Mouse (Mus musculus): ENCODE results near the gene Rcc1. TPM values are rescaled to one million over a fixed set of nuclear protein-coding genes. Genes with fewer than 3 reads are reported as not detected.
A peak's percentile ranks its signal among the peaks of the same experiment; 100 is the strongest.

Gene Rcc1
- total and polyA plus RNA-seq, 2 experiments from 2014 or later, result 18.7 to 21.7 TPM

- Histone ChIP-seq H3K9me3 (ENCODE audit: low read length) (no peaks in the 10 kb centered on the region), H3K27me3 (ENCODE audit: insufficient read depth, low read length) (no peaks in the 10 kb centered on the region), H3K36me3 (ENCODE audit: insufficient read depth, low read length) (no peaks in the 10 kb centered on the region), H3K27ac (ENCODE audit: low read depth, low read length) (no peak overlapping the region), H3K4me3 (ENCODE audit: low read depth, low read length) (no peak overlapping the region), H3K9ac (replicated peaks; ENCODE audit: low read length, poor library complexity, severe bottlenecking) (0 out of 2 replicates have a peak overlapping the region, but pooled peaks have one; percentile 15), H3K4me1 (ENCODE audit: insufficient read depth, low read length) (peaks cover 7% of the 10 kb centered on the region; the same call in 1 of the 2 replicates), H3K4me2 (ENCODE audit: low read depth, low read length, poor library complexity, severe bottlenecking) (no peak overlapping the region; the same call in 1 of the 2 replicates)
- DNase-seq (ENCODE audit: low spot score), result no peak
- TF ChIP-seq CTCF (IDR thresholded peaks at IDR 0.05), result no peak
- ATAC-seq (ENCODE audit: low FRiP score), result no peak
- WGBS, result 87% methylated on average over 4 of the region's 4 CpGs
These were observed 7.1 kb downstream of the Rcc1 start for GRCm38 (mm10) chr4:132346261-132346660.

DNA sequence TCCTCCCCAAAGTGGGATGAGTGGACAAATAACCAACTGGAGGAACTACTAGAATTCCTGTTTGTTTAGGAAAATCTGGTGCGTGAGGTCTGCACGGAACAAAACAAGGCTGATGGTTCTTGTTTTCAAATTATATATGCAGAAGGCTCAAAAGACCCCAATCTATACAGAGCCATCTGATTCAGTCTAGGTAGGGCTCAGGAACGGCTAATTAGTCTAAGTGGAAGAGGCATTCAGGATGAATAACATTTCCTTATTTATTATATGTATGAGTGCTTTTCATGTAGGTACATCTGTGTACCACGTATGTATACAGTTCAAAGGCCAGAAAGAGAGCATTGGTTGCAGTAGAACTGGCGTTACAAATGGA is 7.6 kb downstream of the Rcc1 start:
- DNase-seq (ENCODE audit: low spot score), result no peak
- 0 out of 2 replicates have a peak overlapping the region, but pooled peaks have one; percentile 15 for H3K9ac ChIP-seq (replicated peaks; ENCODE audit: low read length, poor library complexity, severe bottlenecking)
- no peak for TF ChIP-seq CTCF (IDR thresholded peaks at IDR 0.05)
- peaks cover 7% of the 10 kb centered on the region; the same call in 1 of the 2 replicates for H3K4me1 ChIP-seq (ENCODE audit: insufficient read depth, low read length)
- peak overlapping the region; percentile 83 for H3K4me3 ChIP-seq (ENCODE audit: low read depth, low read length)
- H3K9me3 ChIP-seq (ENCODE audit: low read length), result no peaks in the 10 kb centered on the region
- H3K36me3 ChIP-seq (ENCODE audit: insufficient read depth, low read length), result no peaks in the 10 kb centered on the region
- peak overlapping the region; percentile 96; the same call in 1 of the 2 replicates for H3K4me2 ChIP-seq (ENCODE audit: low read depth, low read length, poor library complexity, severe bottlenecking)
- ATAC-seq (ENCODE audit: low FRiP score), result no peak
- H3K27ac ChIP-seq (ENCODE audit: low read depth, low read length), result no peak overlapping the region
- WGBS, result 46% methylated on average over 5 of the region's 5 CpGs
- H3K27me3 ChIP-seq (ENCODE audit: insufficient read depth, low read length), result no peaks in the 10 kb centered on the region

GRCm38 (mm10) chr4:132345135-132345842 is 8.1 kb downstream of the Rcc1 start:
- H3K27ac ChIP-seq (ENCODE audit: low read depth, low read length), result no peak overlapping the region

GRCm38 (mm10) chr4:132344403-132345134 is 8.8 kb downstream of the Rcc1 start:
- WGBS, result 8% methylated on average over 13 of the region's 13 CpGs
- TF ChIP-seq CTCF (IDR thresholded peaks at IDR 0.05), result no peak
- Histone ChIP-seq H3K36me3 (ENCODE audit: insufficient read depth, low read length) (0 out of 2 replicates have a peak, but pooled peaks cover 2% of the 10 kb centered on the region), H3K27ac (ENCODE audit: low read depth, low read length) (no peak overlapping the region), H3K27me3 (ENCODE audit: insufficient read depth, low read length) (no peaks in the 10 kb centered on the region), H3K4me3 (ENCODE audit: low read depth, low read length) (peak overlapping the region; percentile 83), H3K4me2 (ENCODE audit: low read depth, low read length, poor library complexity, severe bottlenecking) (peak overlapping the region; percentile 96), H3K9me3 (ENCODE audit: low read length) (no peaks in the 10 kb centered on the region), H3K4me1 (ENCODE audit: insufficient read depth, low read length) (peaks cover 7% of the 10 kb centered on the region; the same call in 1 of the 2 replicates), H3K9ac (replicated peaks; ENCODE audit: low read length, poor library complexity, severe bottlenecking) (peak overlapping the region; percentile 61; the same call in 1 of the 2 replicates)
- ATAC-seq (ENCODE audit: low FRiP score), result no peak
- no peak for DNase-seq (ENCODE audit: low spot score)

More at GRCm38 (mm10) chr4:132345135-132345842, 8.1 kb downstream of the Rcc1 start:
- peaks cover 7% of the 10 kb centered on the region; the same call in 1 of the 2 replicates for H3K4me1 ChIP-seq (ENCODE audit: insufficient read depth, low read length)
- no peaks in the 10 kb centered on the region for H3K27me3 ChIP-seq (ENCODE audit: insufficient read depth, low read length)
- ATAC-seq (ENCODE audit: low FRiP score) (peak; percentile 87), DNase-seq (ENCODE audit: low spot score) (peak; percentile 90)
- H3K36me3 ChIP-seq (ENCODE audit: insufficient read depth, low read length), result no peaks in the 10 kb centered on the region
- peak overlapping the region; percentile 83 for H3K4me3 ChIP-seq (ENCODE audit: low read depth, low read length)
- H3K4me2 ChIP-seq (ENCODE audit: low read depth, low read length, poor library complexity, severe bottlenecking), result peak overlapping the region; percentile 96
- peak; percentile 97 for TF ChIP-seq CTCF (IDR thresholded peaks at IDR 0.05)
- WGBS, result under 1% methylated on average over 78 of the region's 83 CpGs
- peak overlapping the region; percentile 61 for H3K9ac ChIP-seq (replicated peaks; ENCODE audit: low read length, poor library complexity, severe bottlenecking)
- H3K9me3 ChIP-seq (ENCODE audit: low read length), result no peaks in the 10 kb centered on the region

- Histone ChIP-seq H3K4me2 (ENCODE audit: low read depth, low read length, poor library complexity, severe bottlenecking) (no peak overlapping the region), H3K4me3 (ENCODE audit: low read depth, low read length) (no peak overlapping the region), H3K27me3 (ENCODE audit: insufficient read depth, low read length) (no peaks in the 10 kb centered on the region), H3K9ac (replicated peaks; ENCODE audit: low read length, poor library complexity, severe bottlenecking) (no peak overlapping the region), H3K9me3 (ENCODE audit: low read length) (no peaks in the 10 kb centered on the region), H3K4me1 (ENCODE audit: insufficient read depth, low read length) (peaks cover 7% of the 10 kb centered on the region; the same call in 1 of the 2 replicates), H3K27ac (ENCODE audit: low read depth, low read length) (no peak overlapping the region), H3K36me3 (ENCODE audit: insufficient read depth, low read length) (0 out of 2 replicates have a peak, but pooled peaks cover 14% of the 10 kb centered on the region)
- TF ChIP-seq CTCF (IDR thresholded peaks at IDR 0.05), result no peak
- DNase-seq (ENCODE audit: low spot score) (no peak), ATAC-seq (ENCODE audit: low FRiP score) (no peak)
- WGBS, result 81% methylated on average over 3 of the region's 3 CpGs
These were observed 12.0 kb downstream of the Rcc1 start for GRCm38 (mm10) chr4:132341451-132341850.

Data from midbrain, postnatal 0 days (tissue).